Mouse (Mus musculus) R1 (cell line): Measurements from ENCODE around the gene Atg4a-ps.
"Not testable (repeated sequence)": the region's sequence is repeated elsewhere in the genome, so short reads cannot be mapped to it uniquely, and the experiment has no call there.

Source experiments
- DNase-seq: peaks from one replicate; pipeline ENCODE4 v3.0.0-alpha.2; 2018; ENCODE audit warnings: low read depth, low spot score

The Atg4a-ps gene

GRCm38 (mm10) chr3:103645968-103646367, at the start of gene Atg4a-ps:
Gene Atg4a-ps (minus strand): TSS chr3:103646068.
- DNase-seq: not testable (repeated sequence)

- no peak for DNase-seq
Measured at GRCm38 (mm10) chr3:103695556-103695955, 49.7 kb upstream of the Atg4a-ps start.

GRCm38 (mm10) chr3:103690506-103690905, 44.6 kb upstream of the Atg4a-ps start:
- no peak for DNase-seq

- peak; percentile 71 for DNase-seq
Measured at GRCm38 (mm10) chr3:103689043-103689442, 43.2 kb upstream of the Atg4a-ps start.

GRCm38 (mm10) chr3:103683966-103684319, 38.1 kb upstream of the Atg4a-ps start:
- DNase-seq: no peak

GRCm38 (mm10) chr3:103683234-103683965, 37.5 kb upstream of the Atg4a-ps start:
- peak; percentile 85 for DNase-seq

GRCm38 (mm10) chr3:103682473-103682872, 36.6 kb upstream of the Atg4a-ps start:
- DNase-seq: peak; percentile 8

- DNase-seq: no peak
Measured at GRCm38 (mm10) chr3:103678811-103679210, 32.9 kb upstream of the Atg4a-ps start.

GRCm38 (mm10) chr3:103672716-103673115, 26.8 kb upstream of the Atg4a-ps start:
- DNase-seq: no peak

GRCm38 (mm10) chr3:103672113-103672512, 26.2 kb upstream of the Atg4a-ps start:
- no peak for DNase-seq

GRCm38 (mm10) chr3:103663385-103663784, 17.5 kb upstream of the Atg4a-ps start:
- no peak for DNase-seq

- no peak for DNase-seq
Measured at GRCm38 (mm10) chr3:103661714-103662113, 15.8 kb upstream of the Atg4a-ps start.

- DNase-seq: no peak
Measured at GRCm38 (mm10) chr3:103660012-103660411, 14.1 kb upstream of the Atg4a-ps start.

GRCm38 (mm10) chr3:103650406-103650805, 4.5 kb upstream of the Atg4a-ps start:
- DNase-seq: peak; percentile 18

- DNase-seq: no peak
Measured at GRCm38 (mm10) chr3:103649716-103650115, 3.8 kb upstream of the Atg4a-ps start.

- DNase-seq: no peak
Measured at GRCm38 (mm10) chr3:103648486-103648885, 2.6 kb upstream of the Atg4a-ps start.

- DNase-seq: peak; percentile 23
Measured at GRCm38 (mm10) chr3:103647164-103647867, 1.4 kb upstream of the Atg4a-ps start.

GRCm38 (mm10) chr3:103641301-103641700, 4.6 kb downstream of the Atg4a-ps start:
- DNase-seq: no peak

- DNase-seq: peak; percentile 51
Measured at GRCm38 (mm10) chr3:103640226-103640803, 5.6 kb downstream of the Atg4a-ps start.

GRCm38 (mm10) chr3:103637641-103638040, 8.2 kb downstream of the Atg4a-ps start:
- DNase-seq: no peak

GRCm38 (mm10) chr3:103634256-103634655, 11.6 kb downstream of the Atg4a-ps start:
- DNase-seq: no peak

GRCm38 (mm10) chr3:103633831-103634230, 12.0 kb downstream of the Atg4a-ps start:
- DNase-seq: no peak

- no peak for DNase-seq
Measured at GRCm38 (mm10) chr3:103633124-103633523, 12.7 kb downstream of the Atg4a-ps start.
